Mouse (Mus musculus) intestine, embryonic 16.5 days (tissue): ENCODE measurements around the gene Mgat4e. TPM values are rescaled to one million over a fixed set of nuclear protein-coding genes. Genes with fewer than 3 reads are reported as not detected.

Experiments used
- ATAC-seq: fragments of 200-750 bp; cut with Nextera tagmentation; 2 replicates; pipeline ENCODE4 v1.8.0; 2017; ENCODE audit warnings: moderate TSS enrichment, moderate library complexity
- H3K27ac ChIP-seq: fragments of 300-500 bp; sonication (generic); 2 replicates; pipeline ENCODE4 v1.5.1; 2014; ENCODE audit warnings: mild to moderate bottlenecking, low read length
- H3K27me3 ChIP-seq: fragments of 300-500 bp; sonication (generic); replicated peaks from 2 replicates; pipeline ENCODE4 v1.6.1; 2014; ENCODE audit warnings: low read length, control low read depth, mixed read lengths; ENCODE audit not compliant: control insufficient read depth, insufficient read depth
- H3K36me3 ChIP-seq: fragments of 300-500 bp; sonication (generic); 2 replicates; pipeline ENCODE4 v1.6.1; 2014; ENCODE audit warnings: low read length, control low read depth; ENCODE audit not compliant: control insufficient read depth, insufficient read depth
- H3K4me1 ChIP-seq: fragments of 300-500 bp; sonication (generic); 2 replicates; pipeline ENCODE4 v1.6.1; 2014; ENCODE audit warnings: low read length, control low read depth, mixed read lengths; ENCODE audit not compliant: control insufficient read depth, insufficient read depth
- H3K4me2 ChIP-seq: fragments of 300-500 bp; sonication (generic); 2 replicates; pipeline ENCODE4 v1.6.1; 2014; ENCODE audit warnings: low read depth, low read length, control low read depth
- H3K4me3 ChIP-seq: fragments of 300-500 bp; sonication (generic); 2 replicates; pipeline ENCODE4 v1.5.1; 2014; ENCODE audit warnings: mild to moderate bottlenecking, low read length
- H3K9ac ChIP-seq: fragments of 300-500 bp; sonication (generic); 2 replicates; pipeline ENCODE4 v1.6.1; 2014; ENCODE audit warnings: low read depth, low read length
- H3K9me3 ChIP-seq: fragments of 300-500 bp; sonication (generic); 2 replicates; pipeline ENCODE4 v1.6.1; 2016; ENCODE audit warnings: low read length, control low read depth; ENCODE audit not compliant: control insufficient read depth
- WGBS: fragments of 180-500 bp; shearing (Covaris S2); extraction: QIAGEN DNeasy Blood & Tissue Kit; methylation state at CpG from one replicate; pipeline ENCODE4 v1.1.7; 2014; 5-methylcytosine and 5-hydroxymethylcytosine counted together
- polyA plus RNA-seq: library from polyadenylated mRNA; unstranded; fragments of >200 nt; fragmentation: Nextera tagmentation; extraction: Ambion mirVana; gene quantifications from 2 replicates; pipeline ENCODE4 v1.2.1, GENCODE M21; 2015

Mgat4e gene
- polyA plus RNA-seq = not detected in 2 replicates

- 61% methylated on average over 7 of the region's 7 CpGs for WGBS
- no peaks in the 10 kb centered on the region for H3K27me3 ChIP-seq
- no peak within 1 kb of the TSS for H3K27ac ChIP-seq
- ATAC-seq = no peak
- no peak within 1 kb of the TSS for H3K9ac ChIP-seq
- H3K4me3 ChIP-seq = no peak within 1 kb of the TSS
- no peak within 1 kb of the TSS for H3K4me2 ChIP-seq
- H3K36me3 ChIP-seq = no peaks in the 10 kb centered on the region
- H3K4me1 ChIP-seq = no peaks in the 10 kb centered on the region; the same call in 1 of the 2 replicates
- no peaks in the 10 kb centered on the region for H3K9me3 ChIP-seq
Measured at GRCm38 (mm10) chr1:134549632-134550132, at the start of gene Mgat4e. Gene Mgat4e, minus strand, starts transcription at chr1:134549682.

- H3K4me3 ChIP-seq = no peak overlapping the region
- no peaks in the 10 kb centered on the region for H3K9me3 ChIP-seq
- H3K27ac ChIP-seq = no peak overlapping the region
- WGBS = 85% methylated on average over 9 of the region's 9 CpGs
- H3K36me3 ChIP-seq = peaks cover 5% of the 10 kb centered on the region
- H3K4me2 ChIP-seq = no peak overlapping the region
- H3K27me3 ChIP-seq = no peaks in the 10 kb centered on the region
- H3K4me1 ChIP-seq = no peaks in the 10 kb centered on the region
- no peak for ATAC-seq
- H3K9ac ChIP-seq = no peak overlapping the region
Measured at GRCm38 (mm10) chr1:134597339-134598054, 48.0 kb upstream of the Mgat4e start.

GRCm38 (mm10) chr1:134591773-134592172, 42.3 kb upstream of the Mgat4e start:
- no peak overlapping the region for H3K9ac ChIP-seq
- no peaks in the 10 kb centered on the region for H3K4me1 ChIP-seq
- WGBS = 87% methylated on average over 2 of the region's 2 CpGs
- no peak overlapping the region for H3K4me2 ChIP-seq
- no peak overlapping the region for H3K27ac ChIP-seq
- no peaks in the 10 kb centered on the region for H3K9me3 ChIP-seq
- H3K4me3 ChIP-seq = no peak overlapping the region
- H3K36me3 ChIP-seq = 0 out of 2 replicates have a peak, but pooled peaks cover 2% of the 10 kb centered on the region
- ATAC-seq = no peak
- no peaks in the 10 kb centered on the region for H3K27me3 ChIP-seq

GRCm38 (mm10) chr1:134589676-134590075, 40.2 kb upstream of the Mgat4e start:
- no peak for ATAC-seq
- no peak overlapping the region for H3K9ac ChIP-seq
- H3K4me1 ChIP-seq = no peaks in the 10 kb centered on the region
- H3K27ac ChIP-seq = no peak overlapping the region
- H3K27me3 ChIP-seq = no peaks in the 10 kb centered on the region
- H3K4me2 ChIP-seq = no peak overlapping the region
- no peaks in the 10 kb centered on the region for H3K9me3 ChIP-seq
- H3K36me3 ChIP-seq = 0 out of 2 replicates have a peak, but pooled peaks cover 2% of the 10 kb centered on the region
- no peak overlapping the region for H3K4me3 ChIP-seq

- H3K27ac ChIP-seq = no peak overlapping the region
- no peaks in the 10 kb centered on the region for H3K27me3 ChIP-seq
- no peak overlapping the region for H3K4me3 ChIP-seq
- H3K9me3 ChIP-seq = no peaks in the 10 kb centered on the region
- H3K4me1 ChIP-seq = peaks cover 13% of the 10 kb centered on the region
- H3K9ac ChIP-seq = no peak overlapping the region
- no peak overlapping the region for H3K4me2 ChIP-seq
- WGBS = 24% methylated on average over 3 of the region's 3 CpGs
- no peaks in the 10 kb centered on the region for H3K36me3 ChIP-seq
- ATAC-seq = peak; percentile 87
Measured at GRCm38 (mm10) chr1:134583560-134583959, 34.1 kb upstream of the Mgat4e start.

- no peak overlapping the region for H3K4me2 ChIP-seq
- peaks cover 13% of the 10 kb centered on the region for H3K4me1 ChIP-seq
- H3K27ac ChIP-seq = no peak overlapping the region
- H3K9me3 ChIP-seq = no peaks in the 10 kb centered on the region
- WGBS = 86% methylated on average over 2 of the region's 2 CpGs
- H3K27me3 ChIP-seq = no peaks in the 10 kb centered on the region
- no peak overlapping the region for H3K4me3 ChIP-seq
- ATAC-seq = no peak
- no peaks in the 10 kb centered on the region for H3K36me3 ChIP-seq
- no peak overlapping the region for H3K9ac ChIP-seq
Measured at GRCm38 (mm10) chr1:134580796-134581195, 31.3 kb upstream of the Mgat4e start.

- WGBS = 87% methylated on average over 6 of the region's 6 CpGs
- no peaks in the 10 kb centered on the region for H3K36me3 ChIP-seq
- no peak for ATAC-seq
- no peak overlapping the region for H3K9ac ChIP-seq
- H3K4me3 ChIP-seq = no peak overlapping the region
- H3K9me3 ChIP-seq = no peaks in the 10 kb centered on the region
- no peak overlapping the region for H3K4me2 ChIP-seq
- H3K27me3 ChIP-seq = no peaks in the 10 kb centered on the region
- H3K27ac ChIP-seq = no peak overlapping the region
- peaks cover 1% of the 10 kb centered on the region; the same call in 1 of the 2 replicates for H3K4me1 ChIP-seq
Measured at GRCm38 (mm10) chr1:134577384-134578120, 28.1 kb upstream of the Mgat4e start.

- no peak for ATAC-seq
- H3K9ac ChIP-seq = no peak overlapping the region
- 72% methylated on average over 5 of the region's 5 CpGs for WGBS
- H3K4me1 ChIP-seq = no peaks in the 10 kb centered on the region
- no peaks in the 10 kb centered on the region for H3K9me3 ChIP-seq
- H3K27ac ChIP-seq = no peak overlapping the region
- H3K27me3 ChIP-seq = no peaks in the 10 kb centered on the region
- no peaks in the 10 kb centered on the region for H3K36me3 ChIP-seq
- no peak overlapping the region for H3K4me3 ChIP-seq
- no peak overlapping the region for H3K4me2 ChIP-seq
Measured at GRCm38 (mm10) chr1:134573932-134574315, 24.4 kb upstream of the Mgat4e start.

- no peaks in the 10 kb centered on the region for H3K27me3 ChIP-seq
- H3K4me1 ChIP-seq = no peaks in the 10 kb centered on the region
- ATAC-seq = no peak
- no peaks in the 10 kb centered on the region for H3K9me3 ChIP-seq
- WGBS = 63% methylated on average over 1 of the region's 1 CpGs
- no peaks in the 10 kb centered on the region for H3K36me3 ChIP-seq
- no peak overlapping the region for H3K4me2 ChIP-seq
- H3K27ac ChIP-seq = no peak overlapping the region
- H3K9ac ChIP-seq = no peak overlapping the region
- H3K4me3 ChIP-seq = no peak overlapping the region
Measured at GRCm38 (mm10) chr1:134573300-134573931, 23.9 kb upstream of the Mgat4e start.
